In genomic region chr2:141490518-141490917, GRCm38 (mm10) we compare ENCODE assay signal across 22 mouse cellular contexts.
"Had no signal": no experiment of that assay in that cellular context is flagged by ENCODE, and none has a peak within 500 bp of the region (broad histone marks: within the 10 kb centered on the region; RNA-seq: fewer than 3 reads in every experiment).

No protein-coding gene starts in this region.

- H3K4me1 ChIP-seq: liver, embryonic 15.5 days; lung, embryonic 15.5 days; megakaryocyte, embryonic 14.5 days; midbrain, embryonic 12.5 days; neural tube, embryonic 13.5 days; neural tube, embryonic 15.5 days had no signal

- DNase-seq: liver, postnatal 0 days; lung, adult 2 months; lung, postnatal 14 days; lung, postnatal 36 days; midbrain, embryonic 14.5 days; right cerebral cortex, adult 18-20 months; right cerebral cortex, postnatal 25 days; right cerebral cortex, postnatal 4 days; spleen, adult 18-20 months; thymus, adult 18-20 months; thymus, postnatal 14 days; thymus, postnatal 36 days had no signal

- H3K36me3 ChIP-seq: liver, embryonic 15.5 days; lung, embryonic 15.5 days; midbrain, embryonic 12.5 days; neural tube, embryonic 13.5 days; neural tube, embryonic 15.5 days had no signal

- H3K4me2 ChIP-seq: liver, embryonic 15.5 days; lung, embryonic 15.5 days; midbrain, embryonic 12.5 days; neural tube, embryonic 13.5 days; neural tube, embryonic 15.5 days had no signal

- H3K9ac ChIP-seq: liver, embryonic 15.5 days; liver, postnatal 0 days; lung, embryonic 15.5 days; midbrain, embryonic 12.5 days; neural tube, embryonic 13.5 days; neural tube, embryonic 15.5 days had no signal

- ATAC-seq: liver, postnatal 0 days; lung, postnatal 0 days; midbrain, embryonic 16.5 days had no signal

- H3K9me3 ChIP-seq: liver, embryonic 15.5 days; lung, embryonic 15.5 days; megakaryocyte, embryonic 14.5 days; midbrain, embryonic 12.5 days; neural tube, embryonic 13.5 days; neural tube, embryonic 15.5 days had no signal

- H3K27ac ChIP-seq: liver, embryonic 15.5 days; lung, embryonic 15.5 days; macrophage; midbrain, embryonic 12.5 days; neural tube, embryonic 13.5 days; neural tube, embryonic 15.5 days had no signal

- H3K27me3 ChIP-seq: liver, embryonic 15.5 days; lung, embryonic 15.5 days; megakaryocyte, embryonic 14.5 days; midbrain, embryonic 12.5 days; neural tube, embryonic 13.5 days; neural tube, embryonic 15.5 days had no signal

- H3K4me3 ChIP-seq: liver, embryonic 15.5 days; lung, embryonic 15.5 days; megakaryocyte, embryonic 14.5 days; midbrain, embryonic 12.5 days; myocyte; neural tube, embryonic 13.5 days; neural tube, embryonic 15.5 days had no signal
